Mouse (Mus musculus): ENCODE data around the gene Ptgis.
"Not testable (repeated sequence)": the region's sequence is repeated elsewhere in the genome, so short reads cannot be mapped to it uniquely, and the experiment has no call there.

Ptgis gene

GRCm38 (mm10) chr2:167232132-167233008 is 8.0 kb downstream of the Ptgis start:
- no peak for DNase-seq (ENCODE audit: low read depth, low spot score)

GRCm38 (mm10) chr2:167230554-167230953 is 9.8 kb downstream of the Ptgis start:
- DNase-seq (ENCODE audit: low read depth, low spot score): no peak

- no peak for DNase-seq (ENCODE audit: low read depth, low spot score)
Measured at GRCm38 (mm10) chr2:167224937-167225336, 15.5 kb downstream of the Ptgis start.

GRCm38 (mm10) chr2:167224194-167224593 is 16.2 kb downstream of the Ptgis start:
- DNase-seq (ENCODE audit: low read depth, low spot score): no peak

GRCm38 (mm10) chr2:167222152-167222551 is 18.3 kb downstream of the Ptgis start:
- peak; percentile 60 for DNase-seq (ENCODE audit: low read depth, low spot score)

- no peak for DNase-seq (ENCODE audit: low read depth, low spot score)
Measured at GRCm38 (mm10) chr2:167221159-167221845, 19.1 kb downstream of the Ptgis start.

- DNase-seq (ENCODE audit: low read depth, low spot score): no peak
Measured at GRCm38 (mm10) chr2:167220736-167221135, 19.7 kb downstream of the Ptgis start.

GRCm38 (mm10) chr2:167219154-167219775 is 21.1 kb downstream of the Ptgis start:
- peak; percentile 78 for DNase-seq (ENCODE audit: low read depth, low spot score)

GRCm38 (mm10) chr2:167213666-167214065 is 26.7 kb downstream of the Ptgis start:
- no peak for DNase-seq (ENCODE audit: low read depth, low spot score)

GRCm38 (mm10) chr2:167213076-167213475 is 27.3 kb downstream of the Ptgis start:
- DNase-seq (ENCODE audit: low read depth, low spot score): no peak

- no peak for DNase-seq (ENCODE audit: low read depth, low spot score)
Measured at GRCm38 (mm10) chr2:167212551-167212950, 27.9 kb downstream of the Ptgis start.

- no peak for DNase-seq (ENCODE audit: low read depth, low spot score)
Measured at GRCm38 (mm10) chr2:167212089-167212488, 28.3 kb downstream of the Ptgis start.

GRCm38 (mm10) chr2:167209900-167210299 is 30.5 kb downstream of the Ptgis start:
- no peak for DNase-seq (ENCODE audit: low read depth, low spot score)

GRCm38 (mm10) chr2:167208984-167209383 is 31.4 kb downstream of the Ptgis start:
- no peak for DNase-seq (ENCODE audit: low read depth, low spot score)

GRCm38 (mm10) chr2:167205918-167206629 is 34.3 kb downstream of the Ptgis start:
- no peak for DNase-seq (ENCODE audit: low read depth, low spot score)

GRCm38 (mm10) chr2:167204686-167205085 is 35.7 kb downstream of the Ptgis start:
- DNase-seq (ENCODE audit: low read depth, low spot score): not testable (repeated sequence)

- DNase-seq (ENCODE audit: low read depth, low spot score): no peak
Measured at GRCm38 (mm10) chr2:167203505-167204166, 36.8 kb downstream of the Ptgis start.

- DNase-seq (ENCODE audit: low read depth, low spot score): no peak
Measured at GRCm38 (mm10) chr2:167201463-167202291, 38.7 kb downstream of the Ptgis start.

- DNase-seq (ENCODE audit: low read depth, low spot score): no peak
Measured at GRCm38 (mm10) chr2:167198660-167199427, 41.6 kb downstream of the Ptgis start.
